Mouse (Mus musculus) cerebellum, adult 2 months (tissue): Measurements from ENCODE around the gene M1ap.

Experiments used
- CTCF ChIP-seq: fragments of 200-500 bp; IDR thresholded peaks from 2 replicates; pipeline ENCODE4 v1.5.1; 2011; ENCODE audit warnings: low read depth, mild to moderate bottlenecking, control low read depth, low read length, moderate library complexity, borderline replicate concordance; ENCODE audit not compliant: insufficient read depth
- POLR2A ChIP-seq: fragments of 200-500 bp; IDR thresholded peaks from 2 replicates; pipeline ENCODE4 v1.6.1; 2011; ENCODE audit warnings: low read length, control low read depth, borderline replicate concordance; ENCODE audit not compliant: insufficient read depth

- TF ChIP-seq CTCF (no peak), POLR2A (no peak)
Observed at GRCm38 (mm10) chr6:83068221-83068620, 121.5 kb downstream of the M1ap start.
